8 mouse cellular contexts compared by ENCODE assay signal in genomic region chr5:134315623-134316350, GRCm38 (mm10). TPM values are rescaled to one million over a fixed set of nuclear protein-coding genes. Genes with fewer than 3 reads are reported as not detected.
A peak's percentile ranks its signal among the peaks of the same experiment; 100 is the strongest.
DNase-seq lines count a peak whose midpoint lies in the region; ATAC-seq and TF ChIP-seq lines count a peak whose summit lies in the region.

No protein-coding gene starts in this region.

- no peaks in the 10 kb centered on the region for H3K27me3 ChIP-seq in hindbrain, embryonic 16.5 days (replicated peaks; ENCODE audit: control insufficient read depth, insufficient read depth, low read length)

- H3K4me3 ChIP-seq in gastrocnemius, adult 2 months, result peak overlapping the region; percentile 98
- peak overlapping the region; percentile 71 for H3K4me3 ChIP-seq in hindbrain, embryonic 16.5 days (ENCODE audit: low read length)

- TF ChIP-seq CTCF in gastrocnemius, adult 2 months (IDR thresholded peaks at IDR 0.05), result peak; percentile 34; the same call in 1 of the 2 replicates

- ATAC-seq in CD4-positive, CD25-positive, alpha-beta regulatory T cell, adult 4 months, result no peak
- ATAC-seq in hindbrain, embryonic 16.5 days, result no peak

- H3K36me3 ChIP-seq in hindbrain, embryonic 16.5 days (ENCODE audit: control insufficient read depth, insufficient read depth, low read length), result no peaks in the 10 kb centered on the region

- peak overlapping the region; percentile 50; the same call in 1 of the 2 replicates for H3K9ac ChIP-seq in hindbrain, embryonic 16.5 days (ENCODE audit: low read depth, low read length)

- peak overlapping the region; percentile 99 for H3K27ac ChIP-seq in gastrocnemius, adult 2 months
- peak overlapping the region; percentile 97 for H3K27ac ChIP-seq in hindbrain, embryonic 16.5 days (ENCODE audit: low read depth, low read length)

- intact Hi-C loops in gastrocnemius, adult 2 months (cut with DNase I), result no loop called here

- peak; percentile 29 for DNase-seq in CD4-positive, CD25-positive, alpha-beta regulatory T cell, adult 2 months (ENCODE audit: low read depth, low spot score)
- peak; percentile 65 to 73 for DNase-seq in cerebellum, postnatal 10 days
- peak; percentile 70 for DNase-seq in gastrocnemius, adult 2 months
- peak; percentile 30 to 53 for DNase-seq in left cerebral cortex, adult 18-20 months (ENCODE audit: low spot score in 2 of 2)
- peak; percentile 72 for DNase-seq in lung, postnatal 14 days
- DNase-seq in right cerebral cortex, postnatal 10 days (ENCODE audit: low spot score in 2 of 2), result peak; percentile 79 to 80

- peak overlapping the region; percentile 84 for H3K4me2 ChIP-seq in hindbrain, embryonic 16.5 days (ENCODE audit: low read length)

- under 1% methylated on average over 25 of the region's 25 CpGs for WGBS in hindbrain, embryonic 16.5 days

- H3K4me1 ChIP-seq in hindbrain, embryonic 16.5 days (ENCODE audit: control insufficient read depth, insufficient read depth, low read depth, low read length), result peaks cover 27% of the 10 kb centered on the region

- H3K9me3 ChIP-seq in hindbrain, embryonic 16.5 days (ENCODE audit: control insufficient read depth, low read length), result no peaks in the 10 kb centered on the region

RNA-seq across cellular contexts. Expression of gene Gtf2i, which starts 1.2 kb away (rescaled TPM):
- 100 to 1,000 TPM in 1 of 2 experiments, 10 to 100 TPM in 1; 96.3 to 125 TPM for polyA plus RNA-seq in CD4-positive, CD25-positive, alpha-beta regulatory T cell, adult 4 months (2017; shearing (Covaris generic))
- 100 to 1,000 TPM; 103 to 122 TPM for total RNA-seq in gastrocnemius, adult 2 months (2021)
- polyA plus RNA-seq in hindbrain, embryonic 16.5 days (2015; fragmentation: Nextera tagmentation; extraction: Ambion mirVana), result 132 and 141 TPM in 2 replicates
- 100 to 1,000 TPM; 204 to 207 TPM for total RNA-seq in left cerebral cortex, adult 18-20 months (2021)

Comparison
In these comparisons a context has a peak if more than half of its experiments do, and no peak if none do; other contexts are left out.
1. DNase-seq: peak in every context shown above with its lines; median percentile 80 in right cerebral cortex, postnatal 10 days; 72 in lung, postnatal 14 days; 70 in gastrocnemius, adult 2 months; 69 in cerebellum, postnatal 10 days; 42 in left cerebral cortex, adult 18-20 months; 29 in CD4-positive, CD25-positive, alpha-beta regulatory T cell, adult 2 months.